Mouse (Mus musculus) CH12.LX (cell line): Measurements from ENCODE around the gene Casp7. TPM values are rescaled to one million over a fixed set of nuclear protein-coding genes. Genes with fewer than 3 reads are reported as not detected.

Experiments used
- DNase-seq: peaks from one replicate; pipeline ENCODE4 v3.0.0-alpha.2; 2013; ENCODE audit errors: extremely low read depth
- H3K27ac ChIP-seq: 2 replicates; pipeline ENCODE4 v1.5.1; 2012; ENCODE audit warnings: low read depth, mild to moderate bottlenecking, control low read depth, moderate library complexity; ENCODE audit not compliant: insufficient read depth
- H3K27me3 ChIP-seq: replicated peaks from 2 replicates; pipeline ENCODE3; 2012; ENCODE audit warnings: inconsistent platforms
- H3K36me3 ChIP-seq, 2 experiments: replicated peaks in 1 of 2; 2 replicates each; pipeline versions ENCODE3 to v1.6.1; 2012; ENCODE audit warnings: inconsistent platforms in 1 of 2, low read length in 1 of 2, mild to moderate bottlenecking in 1 of 2, mixed read lengths in 1 of 2, moderate library complexity in 1 of 2; ENCODE audit not compliant: control insufficient read depth in 1 of 2, insufficient read depth in 1 of 2
- H3K4me1 ChIP-seq, 2 experiments: 2 replicates each; pipeline ENCODE4 v1.6.1; 2012; ENCODE audit warnings: inconsistent platforms in 1 of 2, moderate library complexity in 1 of 2; ENCODE audit not compliant: insufficient read depth in 2 of 2, control insufficient read depth in 1 of 2
- H3K4me2 ChIP-seq: 2 replicates; pipeline ENCODE4 v1.6.1; 2012; ENCODE audit warnings: low read depth, mild to moderate bottlenecking, control low read depth; ENCODE audit not compliant: poor library complexity, insufficient read depth, severe bottlenecking
- H3K4me3 ChIP-seq, 3 experiments: fragments of 150-350 bp in 1 of 3; sonication (generic) in 1 of 3; replicated peaks in 1 of 3; 2 replicates each; pipeline versions ENCODE3 to v1.5.1; 2011 to 2012; ENCODE audit warnings: low read depth in 2 of 3, low read length in 2 of 3, mild to moderate bottlenecking in 2 of 3, moderate library complexity in 2 of 3, control low read depth in 1 of 3, improper control_type of control experiment in 1 of 3, inconsistent platforms in 1 of 3, mixed read lengths in 1 of 3; ENCODE audit not compliant: poor library complexity in 1 of 3
- H3K79me2 ChIP-seq: replicated peaks from 2 replicates; pipeline ENCODE4 v1.6.1; 2012; ENCODE audit warnings: mild to moderate bottlenecking, moderate library complexity; ENCODE audit not compliant: control insufficient read depth, poor library complexity, insufficient read depth, severe bottlenecking; ENCODE audit errors: extremely low read depth
- H3K9ac ChIP-seq: 2 replicates; pipeline ENCODE4 v1.6.1; 2012; ENCODE audit warnings: low read depth, mild to moderate bottlenecking, control low read depth, moderate library complexity; ENCODE audit not compliant: insufficient read depth
- H3K9me3 ChIP-seq: replicated peaks from 2 replicates; pipeline ENCODE3; 2012; ENCODE audit warnings: low read length, inconsistent platforms, mixed read lengths
- BHLHE40 ChIP-seq: IDR thresholded peaks from 2 replicates; pipeline ENCODE4 v1.6.1; 2011; ENCODE audit warnings: mild to moderate bottlenecking, low read depth, low read length, improper control_type of control experiment
- CHD1 ChIP-seq: IDR thresholded peaks from 2 replicates; pipeline ENCODE4 v1.6.1; 2012; ENCODE audit warnings: low read depth, low read length, improper control_type of control experiment, inconsistent platforms
- CHD2 ChIP-seq: IDR thresholded peaks from 2 replicates; pipeline ENCODE4 v1.6.1; 2011; ENCODE audit warnings: low read length, improper control_type of control experiment
- CTCF ChIP-seq, 2 experiments: IDR thresholded peaks in 1 of 2; conservative IDR thresholded peaks in 1 of 2; 2 replicates each; pipeline ENCODE4 v1.5.1; 2011 to 2012; ENCODE audit warnings: low read depth in 2 of 2, low read length in 2 of 2, improper control_type of control experiment in 1 of 2, inconsistent platforms in 1 of 2, mild to moderate bottlenecking in 1 of 2, moderate library complexity in 1 of 2
- ELF1 ChIP-seq: IDR thresholded peaks from 2 replicates; pipeline ENCODE4 v1.6.1; 2014; ENCODE audit warnings: low read depth, mild to moderate bottlenecking, inconsistent platforms, low read length, improper control_type of control experiment
- EP300 ChIP-seq: IDR thresholded peaks from 2 replicates; pipeline ENCODE4 v1.6.1; 2011; ENCODE audit warnings: low read length, improper control_type of control experiment
- ETS1 ChIP-seq: conservative IDR thresholded peaks from 2 replicates; pipeline ENCODE4 v1.6.1; 2012; ENCODE audit warnings: low read depth, mild to moderate bottlenecking, inconsistent platforms, low read length, improper control_type of control experiment, moderate library complexity
- HCFC1 ChIP-seq: IDR thresholded peaks from 2 replicates; pipeline ENCODE4 v1.6.1; 2012; ENCODE audit warnings: low read depth, mild to moderate bottlenecking, inconsistent platforms, low read length, improper control_type of control experiment
- IRF4 ChIP-seq: IDR thresholded peaks from 2 replicates; pipeline ENCODE4 v1.6.1; 2014; ENCODE audit warnings: low read depth, mild to moderate bottlenecking, inconsistent platforms, low read length, improper control_type of control experiment
- JUN ChIP-seq: IDR thresholded peaks from 2 replicates; pipeline ENCODE4 v1.6.1; 2011; ENCODE audit warnings: low read depth, mild to moderate bottlenecking, low read length, improper control_type of control experiment, moderate library complexity; ENCODE audit not compliant: insufficient read depth
- JUND ChIP-seq: conservative IDR thresholded peaks from 2 replicates; pipeline ENCODE4 v1.6.1; 2011; ENCODE audit warnings: low read depth, low read length, improper control_type of control experiment
- KAT2A ChIP-seq: IDR thresholded peaks from 2 replicates; pipeline ENCODE4 v1.6.1; 2012; ENCODE audit warnings: low read length, improper control_type of control experiment, inconsistent platforms; ENCODE audit not compliant: insufficient replicate concordance
- MAFK ChIP-seq: IDR thresholded peaks from 2 replicates; pipeline ENCODE4 v1.6.1; 2011; ENCODE audit warnings: low read length, improper control_type of control experiment; ENCODE audit not compliant: insufficient replicate concordance
- MAX ChIP-seq: IDR thresholded peaks from 2 replicates; pipeline ENCODE4 v1.6.1; 2011; ENCODE audit warnings: low read length, improper control_type of control experiment
- MAZ ChIP-seq: IDR thresholded peaks from 2 replicates; pipeline ENCODE4 v1.6.1; 2012; ENCODE audit warnings: low read depth, mild to moderate bottlenecking, inconsistent platforms, low read length, improper control_type of control experiment, moderate library complexity
- MEF2A ChIP-seq: IDR thresholded peaks from 2 replicates; pipeline ENCODE4 v1.6.1; 2014; ENCODE audit warnings: low read depth, mild to moderate bottlenecking, inconsistent platforms, low read length, improper control_type of control experiment, borderline replicate concordance
- MXI1 ChIP-seq: IDR thresholded peaks from 2 replicates; pipeline ENCODE4 v1.6.1; 2011; ENCODE audit warnings: mild to moderate bottlenecking, low read depth, low read length, improper control_type of control experiment
- MYC ChIP-seq: IDR thresholded peaks from 2 replicates; pipeline ENCODE4 v1.6.1; 2011; ENCODE audit warnings: low read depth, mild to moderate bottlenecking, improper control_type of control experiment, low read length
- NRF1 ChIP-seq: IDR thresholded peaks from 2 replicates; pipeline ENCODE4 v1.6.1; 2014; ENCODE audit warnings: low read depth, mild to moderate bottlenecking, inconsistent platforms, low read length, improper control_type of control experiment, moderate library complexity
- POLR2A ChIP-seq: IDR thresholded peaks from 2 replicates; pipeline ENCODE4 v1.6.1; 2011; ENCODE audit warnings: low read depth, mild to moderate bottlenecking, improper control_type of control experiment, low read length
- RAD21 ChIP-seq: IDR thresholded peaks from 2 replicates; pipeline ENCODE4 v1.6.1; 2011; ENCODE audit warnings: low read depth, mild to moderate bottlenecking, low read length, improper control_type of control experiment, moderate library complexity
- RCOR1 ChIP-seq: conservative IDR thresholded peaks from 2 replicates; pipeline ENCODE4 v1.6.1; 2012; ENCODE audit warnings: low read depth, mild to moderate bottlenecking, inconsistent platforms, low read length, improper control_type of control experiment
- SIN3A ChIP-seq: IDR thresholded peaks from 2 replicates; pipeline ENCODE4 v1.6.1; 2012; ENCODE audit warnings: low read length, improper control_type of control experiment, inconsistent platforms
- SMC3 ChIP-seq: IDR thresholded peaks from 2 replicates; pipeline ENCODE4 v1.6.1; 2011; ENCODE audit warnings: low read depth, low read length, improper control_type of control experiment
- TBP ChIP-seq: conservative IDR thresholded peaks from 2 replicates; pipeline ENCODE4 v1.6.1; 2011; ENCODE audit warnings: low read depth, low read length, improper control_type of control experiment
- USF1 ChIP-seq: IDR thresholded peaks from 2 replicates; pipeline ENCODE4 v1.6.1; 2014; ENCODE audit warnings: low read depth, mild to moderate bottlenecking, inconsistent platforms, low read length, improper control_type of control experiment
- ZC3H11A ChIP-seq: IDR thresholded peaks from 2 replicates; pipeline ENCODE4 v1.6.1; 2012; ENCODE audit warnings: low read depth, mild to moderate bottlenecking, inconsistent platforms, low read length, improper control_type of control experiment
- dilution Hi-C: fragments of 300-500 bp; cut with MboI; formaldehyde crosslinking; loops from 2 replicates; pipeline ENCODE4 v1.14.3; 2020; ENCODE audit warnings: low sequenced_read_pairs; ENCODE audit not compliant: extremely low pct_unique_long_range_greater_than_20kb, extremely low pct_ligation_motif_present
- in situ Hi-C: fragments of 300-500 bp; cut with MboI; formaldehyde crosslinking; loops from 3 replicates; pipeline ENCODE4 v1.14.3; 2019; ENCODE audit warnings: low sequenced_read_pairs, low pct_ligation_motif_present, low pct_unique_long_range_greater_than_20kb, mixed read lengths
- polyA plus RNA-seq: library from polyadenylated mRNA; unstranded; fragments of >175 nt; gene quantifications from 2 replicates; pipeline ENCODE4 v1.2.1, GENCODE M21; 2012; ENCODE audit warnings: low read depth; ENCODE audit not compliant: insufficient read length
- total RNA-seq, 2 experiments: library from RNA; depleted of rRNA; stranded (reverse); fragments of 300-350 nt in 1 of 2; fragments of >200 nt in 1 of 2; gene quantifications; 2 replicates each; pipeline ENCODE4 v1.2.3; 2012 to 2014

Casp7 gene
- total and polyA plus RNA-seq, 3 experiments = 6.3 to 11.8 (median 6.8) TPM

DNA sequence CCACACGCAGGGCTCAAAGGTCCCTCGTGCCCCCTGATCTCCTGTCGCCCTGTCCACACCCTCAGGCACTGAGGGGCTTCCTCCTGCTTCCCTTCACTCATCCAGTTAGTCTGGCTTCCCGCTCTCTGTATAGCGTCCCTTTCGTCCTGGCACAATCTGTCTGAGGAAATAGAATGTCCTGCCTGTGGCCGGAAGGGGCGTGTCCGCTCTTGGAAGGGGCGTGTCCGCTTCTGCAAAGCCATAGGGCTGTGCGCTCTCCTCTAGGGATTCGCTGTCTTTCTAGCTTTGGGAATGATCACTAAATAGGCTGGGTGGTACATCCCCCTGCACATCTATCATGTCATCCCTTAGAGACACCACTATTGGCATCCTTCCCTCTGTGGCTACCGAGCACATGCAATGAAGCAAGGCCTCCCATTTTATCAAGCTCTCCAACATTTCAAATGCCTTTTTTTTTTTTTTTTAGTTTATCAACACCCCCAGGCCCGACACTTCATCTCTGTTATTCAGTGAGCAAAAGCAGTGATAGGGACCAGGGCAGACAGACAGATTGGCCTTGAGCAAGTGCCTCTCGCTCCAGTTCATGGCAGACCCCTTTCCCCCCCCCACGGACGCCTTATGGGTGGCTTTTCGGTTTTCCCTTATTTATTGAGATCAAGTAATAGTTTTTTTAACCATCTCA, 78.1 kb downstream of the Casp7 start:
- H3K79me2 ChIP-seq = no peaks in the 10 kb centered on the region
- no peaks in the 10 kb centered on the region for H3K9me3 ChIP-seq
- no peak overlapping the region for H3K27ac ChIP-seq
- TF ChIP-seq JUND (no peak), CTCF (conservative IDR thresholded peaks at IDR 0.05 in 1 of 2, IDR thresholded peaks at IDR 0.05 in 1 of 2; ENCODE audit: low read depth in 2 of 2, low read length in 2 of 2) (no peak), MEF2A (no peak), CHD2 (no peak), JUN (no peak), CHD1 (no peak), HCFC1 (no peak), MAFK (no peak), BHLHE40 (no peak), POLR2A (no peak), MAZ (no peak), SIN3A (no peak), MAX (no peak), SMC3 (no peak), ELF1 (no peak), TBP (no peak), EP300 (no peak), KAT2A (no peak), MXI1 (no peak)
- H3K4me3 ChIP-seq = no peak overlapping the region
- H3K36me3 ChIP-seq = no peaks in the 10 kb centered on the region
- peaks cover 5 to 11% of the 10 kb centered on the region in 2 experiments for H3K4me1 ChIP-seq
- DNase-seq = no peak
- H3K4me2 ChIP-seq = no peak overlapping the region
- no peak overlapping the region for H3K9ac ChIP-seq
- dilution Hi-C loops = no loop called here
- H3K27me3 ChIP-seq = no peaks in the 10 kb centered on the region
- in situ Hi-C loops = no loop called here

- Histone ChIP-seq H3K4me1 (peaks cover 0 to 8% of the 10 kb centered on the region in 2 experiments; a peak in 1 of 4 replicates), H3K4me2 (no peak overlapping the region), H3K79me2 (no peaks in the 10 kb centered on the region), H3K9me3 (no peaks in the 10 kb centered on the region), H3K36me3 (no peaks in the 10 kb centered on the region), H3K27ac (no peak overlapping the region), H3K9ac (no peak overlapping the region), H3K4me3 (no peak overlapping the region), H3K27me3 (no peaks in the 10 kb centered on the region)
- TF ChIP-seq ZC3H11A (no peak), RCOR1 (no peak), NRF1 (no peak), MXI1 (no peak), JUN (no peak), MAFK (no peak), USF1 (no peak), BHLHE40 (no peak), MYC (no peak), RAD21 (no peak), ETS1 (no peak), CHD1 (no peak), IRF4 (no peak)
- in situ Hi-C loops (no loop called here), dilution Hi-C loops (no loop called here)
- DNase-seq = no peak
Observed at GRCm38 (mm10) chr19:56476546-56476945, 79.6 kb downstream of the Casp7 start.
